Mouse (Mus musculus): ENCODE data around the gene Hspa1l. TPM values are rescaled to one million over a fixed set of nuclear protein-coding genes. Genes with fewer than 3 reads are reported as not detected.
"Not testable (repeated sequence)": the region's sequence is repeated elsewhere in the genome, so short reads cannot be mapped to it uniquely, and the experiment has no call there.

Gene Hspa1l
- polyA plus RNA-seq, 1 experiment from 2014 or later, result 4.2 TPM

DNA sequence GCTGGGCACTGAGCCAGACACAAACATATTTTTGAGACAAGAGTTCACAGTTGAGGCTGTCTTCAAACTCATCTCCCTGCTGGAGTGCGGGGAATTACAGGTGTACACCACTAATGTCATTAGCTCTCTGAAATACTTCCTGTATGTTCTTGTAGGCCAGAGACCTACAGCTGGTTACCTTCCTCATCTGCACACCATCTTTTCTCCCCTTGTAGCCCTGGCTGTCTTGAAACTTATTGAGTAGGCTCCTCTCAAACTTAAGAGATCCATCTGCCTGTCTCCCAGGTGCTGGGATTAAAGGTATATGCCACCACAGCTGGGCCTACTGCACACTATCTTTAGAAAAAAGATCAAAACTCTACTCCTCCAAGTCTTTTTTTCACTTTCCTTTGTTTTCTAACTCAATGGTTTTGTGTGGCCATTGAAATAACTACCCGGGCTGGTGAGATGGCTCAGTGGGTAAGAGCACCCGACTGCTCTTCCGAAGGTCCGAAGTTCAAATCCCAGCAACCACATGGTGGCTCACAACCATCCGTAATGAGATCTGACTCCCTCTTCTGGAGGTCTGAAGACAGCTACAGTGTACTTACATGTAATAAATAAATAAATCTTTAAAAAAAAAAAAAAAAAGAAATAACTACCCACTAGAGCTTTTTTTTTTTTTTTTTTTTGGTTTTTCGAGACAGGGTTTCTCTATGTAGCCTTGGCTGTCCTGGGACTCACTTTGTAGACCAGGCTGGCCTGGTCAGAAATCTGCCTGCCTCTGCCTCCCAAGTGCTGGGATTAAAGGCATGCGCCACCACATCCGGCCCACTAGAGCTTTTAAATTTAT is 23.6 kb upstream of the Hspa1l start:
- WGBS, result 63% methylated on average over 9 of the region's 9 CpGs
- H3K4me3 ChIP-seq (ENCODE audit: low read length); H3K27ac ChIP-seq (ENCODE audit: low read length); H3K9ac ChIP-seq (ENCODE audit: low read length); ATAC-seq (replicated peaks; ENCODE audit: extremely low read depth, insufficient read depth, low FRiP score); H3K9me3 ChIP-seq (replicated peaks; ENCODE audit: control insufficient read depth, low read length); H3K4me2 ChIP-seq (ENCODE audit: low read depth, low read length); H3K27me3 ChIP-seq (ENCODE audit: control insufficient read depth, insufficient read depth, low read length): not testable (repeated sequence)
- peaks cover 10% of the 10 kb centered on the region for H3K4me1 ChIP-seq (ENCODE audit: control insufficient read depth, insufficient read depth, low read length)
- H3K36me3 ChIP-seq (ENCODE audit: control insufficient read depth, insufficient read depth), result peaks cover 12% of the 10 kb centered on the region

DNA sequence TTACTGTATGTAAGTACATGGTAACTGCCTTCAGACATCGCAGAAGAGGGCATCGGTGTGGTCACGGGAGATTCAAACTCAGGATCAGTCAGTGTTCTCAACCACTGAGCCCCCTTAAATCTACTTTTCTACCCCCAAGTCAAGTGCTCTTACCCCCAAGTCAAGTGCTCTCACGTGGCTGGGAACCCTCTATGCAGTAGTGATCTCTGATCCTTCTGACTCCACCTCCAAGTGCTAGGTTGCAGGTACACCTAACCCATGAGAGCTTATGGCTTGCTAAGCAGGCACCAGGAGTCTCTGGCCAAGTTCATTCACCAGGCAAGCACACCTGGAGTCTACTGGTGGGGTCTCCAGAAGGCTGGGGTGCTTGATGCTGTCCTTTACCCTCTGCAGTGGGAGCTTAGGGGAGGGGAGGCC is 22.9 kb upstream of the Hspa1l start:
- Histone ChIP-seq H3K4me2 (ENCODE audit: low read depth, low read length) (no peak overlapping the region), H3K27me3 (ENCODE audit: control insufficient read depth, insufficient read depth, low read length) (no peaks in the 10 kb centered on the region), H3K36me3 (ENCODE audit: control insufficient read depth, insufficient read depth) (peaks cover 12% of the 10 kb centered on the region), H3K27ac (ENCODE audit: low read length) (no peak overlapping the region), H3K4me3 (ENCODE audit: low read length) (no peak overlapping the region), H3K4me1 (ENCODE audit: control insufficient read depth, insufficient read depth, low read length) (peaks cover 10% of the 10 kb centered on the region), H3K9me3 (replicated peaks; ENCODE audit: control insufficient read depth, low read length) (no peaks in the 10 kb centered on the region), H3K9ac (ENCODE audit: low read length) (no peak overlapping the region)
- 50% methylated on average over 4 of the region's 4 CpGs for WGBS
- ATAC-seq (replicated peaks; ENCODE audit: extremely low read depth, insufficient read depth, low FRiP score), result no peak

DNA sequence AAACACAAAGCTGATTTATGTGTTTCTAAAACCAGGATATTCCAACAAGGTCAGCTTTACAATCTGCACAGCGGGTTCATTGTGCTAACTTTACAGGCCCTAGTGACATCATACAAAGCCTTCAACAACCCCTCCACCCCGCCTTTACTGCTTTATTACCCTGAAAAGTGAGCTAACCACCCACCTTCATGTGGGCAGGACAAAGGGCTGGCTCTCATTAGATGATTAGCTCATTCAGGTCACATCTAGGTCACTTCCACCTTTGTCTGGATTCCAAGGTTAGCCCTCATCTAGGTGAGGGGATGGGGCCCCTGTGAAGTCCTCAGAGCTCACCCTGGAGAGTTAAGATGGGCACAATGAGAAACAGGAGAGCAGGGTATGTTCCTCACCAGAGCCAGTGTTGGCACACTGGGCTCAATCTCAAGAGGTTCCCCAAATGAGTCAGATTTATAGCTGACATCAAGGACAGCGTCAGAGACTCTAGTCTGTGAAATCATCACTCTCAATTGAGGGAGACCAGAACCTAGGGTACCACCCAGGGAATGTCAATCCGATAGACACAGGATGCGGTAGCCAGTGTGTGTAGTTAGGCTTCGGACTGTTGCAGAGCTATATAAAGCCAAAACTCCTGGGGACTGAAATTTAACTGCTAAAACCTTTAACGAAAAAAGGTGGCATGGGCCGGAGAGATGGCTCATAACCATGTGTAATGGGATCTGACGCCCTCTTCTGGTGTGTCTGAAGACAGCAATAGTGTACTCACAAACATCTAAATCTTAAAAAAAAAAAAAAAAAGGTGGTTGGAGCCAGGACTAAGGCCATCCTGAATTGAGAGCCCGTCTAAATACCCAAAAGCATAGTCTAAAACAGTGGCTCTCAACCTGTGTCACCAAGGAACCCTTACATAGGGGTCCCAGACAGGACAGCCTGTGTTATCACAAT is 21.7 kb upstream of the Hspa1l start:
- WGBS, result 29% methylated on average over 10 of the region's 10 CpGs
- no peaks in the 10 kb centered on the region for H3K27me3 ChIP-seq (ENCODE audit: control insufficient read depth, insufficient read depth, low read length)
- peak overlapping the region; percentile 77 for H3K9ac ChIP-seq (ENCODE audit: low read length)
- H3K9me3 ChIP-seq (replicated peaks; ENCODE audit: control insufficient read depth, low read length), result no peaks in the 10 kb centered on the region
- peaks cover 12% of the 10 kb centered on the region for H3K36me3 ChIP-seq (ENCODE audit: control insufficient read depth, insufficient read depth)
- no peak for ATAC-seq (replicated peaks; ENCODE audit: extremely low read depth, insufficient read depth, low FRiP score)
- H3K4me2 ChIP-seq (ENCODE audit: low read depth, low read length), result peak overlapping the region; percentile 74
- peak overlapping the region; percentile 55 for H3K27ac ChIP-seq (ENCODE audit: low read length)
- peaks cover 10% of the 10 kb centered on the region for H3K4me1 ChIP-seq (ENCODE audit: control insufficient read depth, insufficient read depth, low read length)
- peak overlapping the region; percentile 62 for H3K4me3 ChIP-seq (ENCODE audit: low read length)

DNA sequence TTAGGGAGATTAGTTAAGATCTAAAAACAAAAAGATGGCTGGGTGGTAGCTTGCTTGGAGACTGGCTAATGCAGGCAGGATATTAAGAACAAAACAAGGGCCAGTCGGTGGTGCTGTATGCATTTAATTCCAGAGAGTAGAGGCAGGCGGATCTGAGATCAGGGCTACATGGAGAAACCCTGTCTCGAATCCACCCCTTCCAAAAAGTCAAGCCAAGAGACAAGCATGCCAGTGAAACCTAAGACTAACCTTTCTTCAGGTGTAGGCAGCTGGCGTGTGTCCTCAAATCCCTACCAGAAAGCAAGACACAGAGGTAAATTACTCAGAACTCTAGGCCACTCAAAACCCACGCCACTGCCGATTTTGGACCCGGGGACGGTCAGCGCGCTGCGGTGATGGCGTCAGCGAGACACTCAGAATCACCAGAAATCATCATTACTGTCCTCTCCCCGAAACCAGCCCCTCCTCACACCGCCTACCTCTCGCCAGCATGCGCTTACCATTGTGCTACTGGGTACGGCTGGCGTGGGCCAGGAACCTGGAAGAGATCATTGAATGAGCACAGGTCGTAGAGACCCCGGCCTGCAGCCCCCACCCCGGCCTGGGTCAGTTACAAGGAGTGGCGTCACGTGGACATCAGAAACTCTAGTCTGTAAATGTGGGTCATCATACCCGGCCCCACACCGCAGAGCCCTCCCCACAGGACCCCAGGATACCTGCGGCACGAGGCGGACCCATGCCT is 20.7 kb upstream of the Hspa1l start:
- H3K27ac ChIP-seq (ENCODE audit: low read length), result peak overlapping the region; percentile 55
- no peak for ATAC-seq (replicated peaks; ENCODE audit: extremely low read depth, insufficient read depth, low FRiP score)
- H3K4me1 ChIP-seq (ENCODE audit: control insufficient read depth, insufficient read depth, low read length), result peaks cover 10% of the 10 kb centered on the region
- WGBS, result under 1% methylated on average over 29 of the region's 29 CpGs
- H3K36me3 ChIP-seq (ENCODE audit: control insufficient read depth, insufficient read depth), result peaks cover 12% of the 10 kb centered on the region
- H3K4me3 ChIP-seq (ENCODE audit: low read length), result peak overlapping the region; percentile 62
- no peaks in the 10 kb centered on the region for H3K9me3 ChIP-seq (replicated peaks; ENCODE audit: control insufficient read depth, low read length)
- no peaks in the 10 kb centered on the region for H3K27me3 ChIP-seq (ENCODE audit: control insufficient read depth, insufficient read depth, low read length)
- peak overlapping the region; percentile 77 for H3K9ac ChIP-seq (ENCODE audit: low read length)
- peak overlapping the region; percentile 74 for H3K4me2 ChIP-seq (ENCODE audit: low read depth, low read length)

DNA sequence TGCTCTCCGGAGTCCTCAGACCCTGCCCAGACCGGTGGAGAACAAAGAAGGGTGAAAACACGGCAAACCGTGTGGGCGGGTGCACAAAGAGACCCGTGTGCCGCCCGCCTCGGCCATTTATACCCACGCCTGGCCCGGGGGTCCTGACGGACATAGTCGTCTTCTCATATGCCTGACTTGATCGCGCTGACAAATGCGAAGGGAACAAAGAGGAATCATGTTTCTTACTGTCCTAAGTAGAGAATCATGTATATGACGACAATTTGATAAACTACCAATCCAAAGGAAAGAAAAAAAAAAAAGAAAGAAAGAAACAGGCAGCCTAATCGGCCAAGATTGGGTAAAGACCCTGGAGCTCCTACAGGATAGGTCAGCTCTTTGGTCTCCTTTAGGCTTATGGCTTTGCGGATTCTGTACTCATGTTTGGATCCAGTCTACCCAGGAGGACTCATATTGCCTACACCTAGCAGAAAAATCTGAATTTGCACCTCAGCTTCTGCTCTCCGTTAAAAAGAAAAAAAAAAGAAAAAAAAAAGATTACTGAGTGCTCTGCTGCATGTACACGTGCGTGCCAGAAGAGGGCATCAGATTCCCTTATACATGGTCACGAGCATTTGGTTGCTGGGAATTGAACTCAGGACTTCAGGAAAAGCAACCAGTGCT is 20.0 kb upstream of the Hspa1l start:
- WGBS, result under 1% methylated on average over 23 of the region's 23 CpGs
- H3K27ac ChIP-seq (ENCODE audit: low read length), result peak overlapping the region; percentile 55
- H3K9ac ChIP-seq (ENCODE audit: low read length), result peak overlapping the region; percentile 77
- H3K9me3 ChIP-seq (replicated peaks; ENCODE audit: control insufficient read depth, low read length), result no peaks in the 10 kb centered on the region
- H3K4me1 ChIP-seq (ENCODE audit: control insufficient read depth, insufficient read depth, low read length), result peaks cover 10% of the 10 kb centered on the region
- no peaks in the 10 kb centered on the region for H3K27me3 ChIP-seq (ENCODE audit: control insufficient read depth, insufficient read depth, low read length)
- H3K4me3 ChIP-seq (ENCODE audit: low read length), result peak overlapping the region; percentile 62
- peak; percentile 75 for ATAC-seq (replicated peaks; ENCODE audit: extremely low read depth, insufficient read depth, low FRiP score)
- peak overlapping the region; percentile 74 for H3K4me2 ChIP-seq (ENCODE audit: low read depth, low read length)
- peaks cover 12% of the 10 kb centered on the region for H3K36me3 ChIP-seq (ENCODE audit: control insufficient read depth, insufficient read depth)

DNA sequence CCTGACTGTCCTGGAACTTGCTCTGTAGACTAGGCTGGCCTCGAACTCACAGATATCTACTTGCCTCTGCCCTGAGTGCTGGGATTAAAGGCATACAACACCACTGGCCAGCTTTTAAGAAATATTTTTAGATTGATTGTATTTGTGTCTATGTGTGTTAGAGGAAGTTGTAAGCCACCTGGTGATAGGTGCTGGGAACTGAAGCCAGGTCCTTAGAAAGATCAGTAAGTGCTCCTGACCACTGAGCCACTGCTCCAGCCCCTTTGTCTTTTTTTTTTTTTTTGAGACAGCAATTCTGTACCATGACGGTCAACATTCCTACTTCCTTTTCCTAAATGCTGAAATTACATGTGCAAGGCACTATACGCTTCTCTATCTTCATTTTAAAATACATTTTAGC is 19.2 kb upstream of the Hspa1l start:
- 89% methylated on average over 3 of the region's 3 CpGs for WGBS
- Histone ChIP-seq H3K4me1 (ENCODE audit: control insufficient read depth, insufficient read depth, low read length) (peaks cover 10% of the 10 kb centered on the region), H3K9me3 (replicated peaks; ENCODE audit: control insufficient read depth, low read length) (no peaks in the 10 kb centered on the region), H3K4me3 (ENCODE audit: low read length) (no peak overlapping the region), H3K27ac (ENCODE audit: low read length) (no peak overlapping the region), H3K9ac (ENCODE audit: low read length) (no peak overlapping the region), H3K4me2 (ENCODE audit: low read depth, low read length) (no peak overlapping the region), H3K36me3 (ENCODE audit: control insufficient read depth, insufficient read depth) (peaks cover 12% of the 10 kb centered on the region), H3K27me3 (ENCODE audit: control insufficient read depth, insufficient read depth, low read length) (no peaks in the 10 kb centered on the region)
- ATAC-seq (replicated peaks; ENCODE audit: extremely low read depth, insufficient read depth, low FRiP score), result no peak

DNA sequence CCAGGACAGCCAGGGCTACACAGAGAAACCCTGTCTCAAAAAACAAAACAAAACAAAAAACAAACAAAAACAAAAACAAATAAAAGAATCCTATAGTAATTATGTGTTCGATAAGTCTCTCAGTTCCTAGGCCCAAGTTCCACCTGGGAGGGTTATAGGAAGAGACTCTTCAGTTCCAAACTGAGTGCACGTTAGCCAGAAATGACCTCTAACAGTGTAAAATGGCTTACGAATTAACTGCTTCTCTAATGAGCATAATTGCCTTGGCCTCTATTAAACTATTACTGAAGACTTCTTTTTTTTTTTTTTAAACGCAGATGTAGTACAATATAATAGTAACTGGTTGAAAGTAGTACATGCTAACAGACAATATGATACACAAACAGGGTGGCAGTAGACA is 18.6 kb upstream of the Hspa1l start:
- peaks cover 12% of the 10 kb centered on the region for H3K36me3 ChIP-seq (ENCODE audit: control insufficient read depth, insufficient read depth)
- H3K4me2 ChIP-seq (ENCODE audit: low read depth, low read length), result no peak overlapping the region
- peaks cover 10% of the 10 kb centered on the region for H3K4me1 ChIP-seq (ENCODE audit: control insufficient read depth, insufficient read depth, low read length)
- H3K27ac ChIP-seq (ENCODE audit: low read length), result no peak overlapping the region
- no peak for ATAC-seq (replicated peaks; ENCODE audit: extremely low read depth, insufficient read depth, low FRiP score)
- no peaks in the 10 kb centered on the region for H3K9me3 ChIP-seq (replicated peaks; ENCODE audit: control insufficient read depth, low read length)
- no peaks in the 10 kb centered on the region for H3K27me3 ChIP-seq (ENCODE audit: control insufficient read depth, insufficient read depth, low read length)
- no peak overlapping the region for H3K9ac ChIP-seq (ENCODE audit: low read length)
- no peak overlapping the region for H3K4me3 ChIP-seq (ENCODE audit: low read length)
- WGBS, result 92% methylated on average over 4 of the region's 4 CpGs

DNA sequence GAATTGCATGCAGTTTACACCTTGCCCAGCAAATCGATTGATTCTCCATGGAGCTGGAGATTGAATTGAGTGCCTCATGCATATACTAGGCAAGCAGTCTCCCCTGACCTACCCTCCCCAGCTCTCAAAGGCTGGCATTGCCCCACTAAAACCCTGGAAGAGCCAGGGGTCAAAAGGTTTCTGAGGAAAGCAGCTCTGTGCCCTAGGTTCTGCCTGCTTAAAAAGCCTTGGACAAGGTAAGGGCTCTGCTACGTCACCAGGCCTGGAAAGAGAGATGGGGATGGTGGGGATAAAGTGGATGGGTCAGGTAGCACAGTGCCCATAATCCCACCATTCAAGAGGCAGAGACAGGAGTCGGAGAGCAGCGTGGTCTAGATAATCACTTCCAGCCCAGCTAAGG is 17.7 kb upstream of the Hspa1l start:
- WGBS, result 83% methylated on average over 4 of the region's 4 CpGs
- no peak overlapping the region for H3K4me2 ChIP-seq (ENCODE audit: low read depth, low read length)

More for the DNA sequence above, 17.7 kb upstream of the Hspa1l start:
- Histone ChIP-seq H3K27me3 (ENCODE audit: control insufficient read depth, insufficient read depth, low read length) (no peaks in the 10 kb centered on the region), H3K4me3 (ENCODE audit: low read length) (no peak overlapping the region), H3K9me3 (replicated peaks; ENCODE audit: control insufficient read depth, low read length) (no peaks in the 10 kb centered on the region), H3K36me3 (ENCODE audit: control insufficient read depth, insufficient read depth) (peaks cover 8% of the 10 kb centered on the region), H3K9ac (ENCODE audit: low read length) (no peak overlapping the region), H3K27ac (ENCODE audit: low read length) (no peak overlapping the region), H3K4me1 (ENCODE audit: control insufficient read depth, insufficient read depth, low read length) (peaks cover 10% of the 10 kb centered on the region)
- ATAC-seq (replicated peaks; ENCODE audit: extremely low read depth, insufficient read depth, low FRiP score), result no peak

Measured in heart, embryonic 16.5 days (tissue).